Mouse (Mus musculus) embryonic facial prominence, embryonic 14.5 days (tissue): ENCODE measurements around the gene Nat8f2. TPM values are rescaled to one million over a fixed set of nuclear protein-coding genes. Genes with fewer than 3 reads are reported as not detected.
A peak's percentile ranks its signal among the peaks of the same experiment; 100 is the strongest.
"Not testable (repeated sequence)": the region's sequence is repeated elsewhere in the genome, so short reads cannot be mapped to it uniquely, and the experiment has no call there.

Experiments
- ATAC-seq: fragments of 200-750 bp; cut with Nextera tagmentation; 2 replicates; pipeline ENCODE4 v1.8.0; 2017; ENCODE audit warnings: low read depth, moderate number of reproducible peaks, moderate TSS enrichment
- DNase-seq: peaks from one replicate; pipeline ENCODE4 v3.0.0-alpha.2; 2015; ENCODE audit warnings: low spot score
- H3K27ac ChIP-seq: fragments of 300-500 bp; sonication (generic); replicated peaks from 2 replicates; pipeline ENCODE4 v1.5.1; 2014; ENCODE audit warnings: low read depth, mild to moderate bottlenecking, low read length, moderate library complexity
- H3K27me3 ChIP-seq: fragments of 300-500 bp; sonication (generic); replicated peaks from 2 replicates; pipeline ENCODE4 v1.6.1; 2014; ENCODE audit warnings: low read length; ENCODE audit not compliant: control insufficient read depth, insufficient read depth
- H3K36me3 ChIP-seq: fragments of 300-500 bp; sonication (generic); 2 replicates; pipeline ENCODE4 v1.6.1; 2014; ENCODE audit warnings: low read length, mixed read lengths; ENCODE audit not compliant: control insufficient read depth, insufficient read depth
- H3K4me1 ChIP-seq: fragments of 300-500 bp; sonication (generic); 2 replicates; pipeline ENCODE4 v1.6.1; 2014; ENCODE audit warnings: antibody characterized with exemption, low read length; ENCODE audit not compliant: control insufficient read depth, insufficient read depth
- H3K4me2 ChIP-seq: fragments of 300-500 bp; sonication (generic); 2 replicates; pipeline ENCODE4 v1.6.1; 2014; ENCODE audit warnings: low read depth, mild to moderate bottlenecking, low read length, moderate library complexity, mixed read lengths
- H3K4me3 ChIP-seq: fragments of 300-500 bp; sonication (generic); 2 replicates; pipeline ENCODE4 v1.5.1; 2014; ENCODE audit warnings: low read depth, mild to moderate bottlenecking, low read length
- H3K9ac ChIP-seq: fragments of 300-500 bp; sonication (generic); 2 replicates; pipeline ENCODE4 v1.6.1; 2014; ENCODE audit warnings: low read depth, mild to moderate bottlenecking, low read length, moderate library complexity, mixed read lengths
- H3K9me3 ChIP-seq: fragments of 300-500 bp; sonication (generic); 2 replicates; pipeline ENCODE4 v1.6.1; 2016; ENCODE audit warnings: low read length; ENCODE audit not compliant: control insufficient read depth
- WGBS: fragments of 180-500 bp; shearing (Covaris S2); extraction: QIAGEN DNeasy Blood & Tissue Kit; methylation state at CpG from one replicate; pipeline ENCODE4 v1.1.7; 2014; 5-methylcytosine and 5-hydroxymethylcytosine counted together
- polyA plus RNA-seq: library from polyadenylated mRNA; unstranded; fragments of >200 nt; fragmentation: Nextera tagmentation; extraction: Ambion mirVana; gene quantifications from 2 replicates; pipeline ENCODE4 v1.2.1, GENCODE M21; 2014

The Nat8f2 gene
- polyA plus RNA-seq, 1 experiment from 2014 or later = not detected

DNA sequence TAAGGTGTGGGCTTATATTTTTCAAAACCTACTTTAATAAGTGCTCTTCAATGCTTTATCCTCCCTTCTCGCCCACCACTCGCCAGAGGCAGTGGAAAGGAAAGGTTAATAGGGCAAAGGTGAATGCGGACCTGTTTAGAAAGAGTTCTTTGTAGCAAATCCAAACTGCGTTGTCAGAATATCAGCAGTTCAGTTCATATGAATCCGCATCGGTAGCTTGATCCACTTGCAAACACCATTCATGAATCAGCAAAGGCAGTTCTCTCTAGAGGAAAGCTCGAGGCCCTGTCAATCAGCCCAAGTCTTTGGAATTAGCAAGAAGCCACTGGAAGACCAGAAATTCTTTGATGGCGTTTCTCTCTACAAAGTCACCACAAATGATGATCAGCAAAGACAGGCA is 30.3 kb downstream of the Nat8f2 start:
- DNase-seq (no peak), ATAC-seq (no peak)
- no peak overlapping the region for H3K4me2 ChIP-seq
- H3K9ac ChIP-seq = no peak overlapping the region
- H3K4me1 ChIP-seq = no peaks in the 10 kb centered on the region; the same call in 1 of the 2 replicates
- H3K27me3 ChIP-seq = no peaks in the 10 kb centered on the region
- WGBS = 41% methylated on average over 8 of the region's 8 CpGs
- H3K27ac ChIP-seq = no peak overlapping the region
- no peaks in the 10 kb centered on the region for H3K36me3 ChIP-seq
- H3K4me3 ChIP-seq = no peak overlapping the region
- no peaks in the 10 kb centered on the region for H3K9me3 ChIP-seq

DNA sequence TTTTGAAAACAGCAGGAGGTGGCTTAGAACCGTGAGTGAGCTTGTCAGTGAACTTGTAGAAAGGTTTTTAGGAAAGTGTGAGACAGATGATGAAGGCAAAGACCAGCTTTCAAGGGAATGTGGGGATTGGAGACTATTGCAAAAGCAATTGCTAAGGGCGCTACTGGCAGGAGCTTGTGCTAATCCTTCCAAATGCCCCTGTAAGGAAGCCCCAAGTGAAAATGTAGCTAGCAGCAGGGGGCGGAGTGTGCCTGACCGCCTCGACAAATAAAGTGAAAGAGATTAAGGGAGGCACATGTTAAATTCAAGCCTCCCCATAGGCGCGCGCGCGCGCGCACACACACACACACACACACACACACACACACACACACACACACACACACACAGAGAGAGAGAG is 31.7 kb downstream of the Nat8f2 start:
- H3K9me3 ChIP-seq, H3K36me3 ChIP-seq, H3K4me3 ChIP-seq, H3K27ac ChIP-seq, H3K9ac ChIP-seq, H3K27me3 ChIP-seq, H3K4me1 ChIP-seq: not testable (repeated sequence)
- peak; percentile 69 for DNase-seq
- H3K4me2 ChIP-seq = peak overlapping the region; percentile 38
- peak; percentile 55; the same call in 1 of the 2 replicates for ATAC-seq
- 22% methylated on average over 12 of the region's 12 CpGs for WGBS

DNA sequence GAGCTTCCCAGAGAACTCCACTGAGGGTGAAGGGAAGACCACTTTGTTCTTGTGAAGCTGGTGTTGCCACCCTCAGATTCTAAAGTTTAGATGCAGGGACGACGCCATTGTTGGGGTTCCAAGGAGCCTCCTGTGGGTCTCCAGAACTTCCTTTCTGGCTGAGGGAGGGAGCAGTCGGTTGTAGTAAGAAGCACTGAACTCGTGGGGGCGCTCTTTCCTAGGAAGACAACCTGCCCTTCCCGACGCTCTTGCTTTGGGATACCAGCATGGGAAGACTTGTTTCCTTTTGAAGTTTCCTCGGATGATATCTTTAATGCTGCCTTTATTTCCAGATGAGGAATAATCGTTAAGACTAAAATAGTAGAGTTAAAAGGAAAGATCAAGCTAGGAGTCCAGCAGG is 32.1 kb downstream of the Nat8f2 start:
- DNase-seq = peak; percentile 14

DNA sequence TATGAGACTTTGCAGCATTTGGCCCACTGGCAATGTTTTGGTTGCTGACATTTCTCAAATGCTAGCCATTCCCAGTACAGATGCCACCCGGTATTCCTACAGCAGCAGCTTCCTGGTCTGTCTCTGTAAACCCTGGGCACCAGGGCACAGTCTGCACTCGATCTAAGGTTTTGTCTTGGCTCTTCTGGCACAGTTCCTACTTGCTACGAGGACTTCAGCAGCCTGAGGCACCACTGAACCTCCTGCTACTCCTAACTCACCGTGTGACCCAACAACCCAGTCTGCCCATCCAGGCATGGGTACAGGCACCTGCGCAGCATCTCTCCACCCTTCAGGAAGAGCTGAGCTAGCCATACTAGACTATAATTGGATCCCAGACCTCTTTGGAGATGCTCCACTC is 32.9 kb downstream of the Nat8f2 start:
- H3K36me3 ChIP-seq, DNase-seq, H3K9me3 ChIP-seq, H3K9ac ChIP-seq, H3K4me1 ChIP-seq, ATAC-seq, H3K4me2 ChIP-seq, H3K27me3 ChIP-seq, H3K4me3 ChIP-seq, H3K27ac ChIP-seq: not testable (repeated sequence)
- WGBS = 72% methylated on average over 5 of the region's 5 CpGs

More for the DNA sequence above, 32.1 kb downstream of the Nat8f2 start:
- not testable (repeated sequence) for H3K4me2 ChIP-seq, H3K27me3 ChIP-seq, ATAC-seq, H3K9ac ChIP-seq, H3K36me3 ChIP-seq, H3K4me3 ChIP-seq, H3K9me3 ChIP-seq, H3K4me1 ChIP-seq, H3K27ac ChIP-seq
- 15% methylated on average over 7 of the region's 9 CpGs for WGBS

DNA sequence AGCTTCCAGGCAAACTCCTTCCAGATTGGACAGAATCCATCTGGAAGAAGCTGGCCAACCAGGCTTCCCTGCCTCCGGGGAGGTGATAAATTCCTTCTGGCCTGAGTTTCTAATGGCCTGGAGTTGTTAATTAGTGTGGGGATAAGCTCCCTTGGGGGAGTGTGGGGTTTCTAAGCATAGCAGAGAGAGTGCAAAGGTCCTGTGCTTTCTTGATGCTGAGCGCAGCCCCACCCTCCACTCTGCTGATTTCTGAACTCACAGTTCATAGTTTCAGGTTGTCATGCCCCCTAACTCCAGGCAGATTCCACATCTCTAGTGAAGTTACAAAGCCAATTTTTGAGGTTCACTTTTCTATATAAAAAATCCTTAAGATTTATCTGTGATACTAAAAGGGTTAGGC is 33.9 kb downstream of the Nat8f2 start:
- not testable (repeated sequence) for H3K4me2 ChIP-seq, DNase-seq, H3K36me3 ChIP-seq, H3K9me3 ChIP-seq, H3K27ac ChIP-seq, ATAC-seq, H3K4me3 ChIP-seq, H3K4me1 ChIP-seq, H3K9ac ChIP-seq, H3K27me3 ChIP-seq
- 47% methylated on average over 1 of the region's 2 CpGs for WGBS

DNA sequence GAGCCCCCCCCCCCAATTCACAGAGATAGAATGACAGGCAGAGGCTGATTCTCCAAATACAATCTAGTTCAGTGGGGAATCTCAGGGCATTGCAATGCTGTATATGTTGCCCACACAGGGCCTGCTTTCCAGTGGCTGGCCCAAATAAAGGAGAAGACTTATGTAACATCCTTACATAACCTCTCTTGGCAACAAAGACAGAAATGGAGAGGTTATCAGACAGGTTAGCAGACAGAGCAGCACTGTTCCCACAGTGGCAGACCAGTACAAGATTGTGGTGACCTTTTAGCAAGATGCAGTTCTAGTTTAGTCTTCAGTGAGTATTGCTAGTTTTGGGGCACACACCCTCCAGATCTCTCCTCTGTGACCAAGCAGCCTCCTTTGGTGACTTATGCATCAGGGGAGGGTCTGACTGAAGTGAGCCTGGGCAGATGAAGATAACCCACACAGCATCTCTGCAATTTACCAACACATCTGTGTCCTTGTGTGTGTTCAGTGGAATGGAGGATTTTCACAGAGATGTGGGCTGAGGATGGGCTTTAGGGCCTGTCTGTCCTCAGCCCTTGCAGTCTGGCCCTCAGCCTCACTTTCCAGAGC is 34.4 kb downstream of the Nat8f2 start:
- not testable (repeated sequence) for H3K27ac ChIP-seq, H3K36me3 ChIP-seq, DNase-seq, ATAC-seq, H3K4me2 ChIP-seq, H3K9me3 ChIP-seq, H3K9ac ChIP-seq, H3K4me3 ChIP-seq, H3K4me1 ChIP-seq, H3K27me3 ChIP-seq

DNA sequence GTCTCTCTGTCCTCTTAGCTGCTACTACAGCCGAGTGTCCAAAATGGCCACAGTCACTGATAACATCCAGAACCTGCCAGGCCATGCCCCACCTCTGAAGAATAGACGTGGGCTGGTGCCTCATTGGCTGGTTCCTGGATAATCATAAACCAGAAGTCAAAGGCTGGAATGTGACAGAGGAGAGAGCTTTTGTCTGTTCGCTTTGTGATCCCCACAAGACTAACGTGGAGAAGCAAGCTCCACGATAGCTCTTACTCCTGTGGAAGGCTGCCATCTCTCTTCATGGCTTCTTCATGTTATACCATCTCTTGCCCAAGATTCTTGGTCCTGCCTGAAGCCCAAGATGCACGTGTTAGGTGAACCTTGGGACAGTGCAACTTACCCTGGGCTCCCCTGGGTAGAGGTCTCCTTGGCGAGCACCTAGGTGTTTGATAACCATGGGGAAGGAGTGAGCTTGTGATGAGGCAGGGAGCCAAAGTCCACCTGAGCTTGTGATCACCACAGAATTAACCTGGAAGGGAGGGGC is 37.1 kb downstream of the Nat8f2 start, which contains the start of gene Nat8:
Nat8 (minus strand) TSS at position 287 of the 526 bp plus-strand sequence.
- Histone ChIP-seq H3K9ac (no peak within 1 kb of the TSS), H3K4me2 (no peak within 1 kb of the TSS), H3K27ac (no peak within 1 kb of the TSS), H3K4me3 (no peak within 1 kb of the TSS), H3K4me1 (no peaks in the 10 kb centered on the region), H3K27me3 (no peaks in the 10 kb centered on the region), H3K9me3 (no peaks in the 10 kb centered on the region), H3K36me3 (no peaks in the 10 kb centered on the region)
- no peak for ATAC-seq
- WGBS = 74% methylated on average over 7 of the region's 7 CpGs
- DNase-seq = no peak

DNA sequence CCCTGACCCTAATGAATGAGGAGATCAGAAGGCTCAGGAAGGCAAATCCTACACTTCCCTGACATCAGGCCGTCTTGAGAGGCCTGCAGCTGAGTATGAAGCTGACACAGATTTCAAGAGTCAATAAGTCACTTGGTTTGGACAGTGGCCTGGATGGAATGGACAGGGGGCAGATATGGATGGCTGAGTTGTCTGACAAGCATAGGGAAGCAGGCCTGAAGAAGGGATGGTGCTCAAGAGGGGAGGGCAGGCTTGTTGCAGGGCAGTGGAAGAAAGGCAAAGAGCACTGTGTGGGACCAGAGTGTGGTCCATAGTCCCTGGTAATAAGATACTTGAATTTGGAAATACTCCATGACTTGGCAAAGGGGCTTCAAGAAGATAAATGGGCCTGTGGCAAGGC is 39.5 kb downstream of the Nat8f2 start:
- DNase-seq = no peak
- 54% methylated on average over 1 of the region's 1 CpGs for WGBS
- no peak overlapping the region for H3K9ac ChIP-seq
- no peaks in the 10 kb centered on the region for H3K36me3 ChIP-seq
- H3K4me1 ChIP-seq = no peaks in the 10 kb centered on the region
- no peaks in the 10 kb centered on the region for H3K27me3 ChIP-seq
- no peak for ATAC-seq
- no peak overlapping the region for H3K27ac ChIP-seq
- H3K4me2 ChIP-seq = no peak overlapping the region
- no peaks in the 10 kb centered on the region for H3K9me3 ChIP-seq
- no peak overlapping the region for H3K4me3 ChIP-seq

DNA sequence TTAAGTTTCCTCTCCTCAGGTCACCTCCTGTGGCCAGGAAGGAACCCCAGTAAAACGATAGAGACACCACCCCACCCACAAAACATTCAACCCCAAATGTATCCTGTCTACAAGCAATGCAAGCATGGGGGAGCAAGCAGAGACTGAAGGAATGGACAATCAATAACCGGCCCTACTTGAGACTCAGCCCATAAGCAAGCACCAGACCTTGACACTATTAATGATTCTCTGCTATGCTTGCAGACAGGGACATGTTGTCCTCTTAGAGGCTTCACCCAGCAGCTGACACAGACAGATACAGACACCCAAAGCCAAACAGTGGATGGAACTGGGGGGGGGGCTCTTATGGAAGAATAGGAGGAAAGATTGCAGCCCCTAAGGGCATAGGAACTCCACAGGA is 43.1 kb downstream of the Nat8f2 start:
- no peaks in the 10 kb centered on the region for H3K4me1 ChIP-seq
- H3K9ac ChIP-seq = no peak overlapping the region
- H3K9me3 ChIP-seq = no peaks in the 10 kb centered on the region
- H3K36me3 ChIP-seq = no peaks in the 10 kb centered on the region
- no peak for DNase-seq
- no peaks in the 10 kb centered on the region for H3K27me3 ChIP-seq
- H3K4me2 ChIP-seq = no peak overlapping the region
- no peak overlapping the region for H3K4me3 ChIP-seq
- no peak for ATAC-seq
- 87% methylated on average over 2 of the region's 2 CpGs for WGBS
- H3K27ac ChIP-seq = no peak overlapping the region
